Mouse (Mus musculus) T-helper 17 cell (primary cell): Measurements from ENCODE around the gene Tbata.

Experiments used
- in situ Hi-C, 2 experiments: fragments of 300-600 bp; cut with MboI, MseI; formaldehyde crosslinking; loops; 1 replicate in 1 of 2; 2 replicates in 1 of 2; pipeline ENCODE4 v1.15.1; 2025; ENCODE audit warnings: high pct_unique_total_duplicates in 2 of 2

Tbata gene

GRCm38 (mm10) chr10:61208114-61208684, 36.4 kb downstream of the Tbata start:
- in situ Hi-C loops: no loop called here

GRCm38 (mm10) chr10:61211105-61211504, 39.4 kb downstream of the Tbata start:
- in situ Hi-C loops: no loop called here

GRCm38 (mm10) chr10:61211743-61212142, 40.0 kb downstream of the Tbata start:
- in situ Hi-C loops: no loop called here

- in situ Hi-C loops: no loop called here
Measured at GRCm38 (mm10) chr10:61212817-61213216, 41.1 kb downstream of the Tbata start.

GRCm38 (mm10) chr10:61215658-61216057, 43.9 kb downstream of the Tbata start:
- in situ Hi-C loops: no loop called here

GRCm38 (mm10) chr10:61216163-61216562, 44.4 kb downstream of the Tbata start:
- in situ Hi-C loops: no loop called here

- in situ Hi-C loops: no loop called here
Measured at GRCm38 (mm10) chr10:61219318-61219717, 47.6 kb downstream of the Tbata start.

- in situ Hi-C loops: loop anchor here in 1 of 2 experiments (5.0 kb wide), 1 partner anchor 507 kb away; no protein-coding TSS in a partner anchor
Measured at GRCm38 (mm10) chr10:61225694-61226093, 53.9 kb downstream of the Tbata start.

GRCm38 (mm10) chr10:61226784-61227396, 55.1 kb downstream of the Tbata start:
- in situ Hi-C loops: loop anchor here in 1 of 2 experiments (5.0 kb wide), 1 partner anchor 505 kb away; no protein-coding TSS in a partner anchor

GRCm38 (mm10) chr10:61231756-61232155, 60.0 kb downstream of the Tbata start:
- in situ Hi-C loops: no loop called here

GRCm38 (mm10) chr10:61232858-61233567, 61.3 kb downstream of the Tbata start:
- in situ Hi-C loops: no loop called here

- in situ Hi-C loops: no loop called here
Measured at GRCm38 (mm10) chr10:61234319-61234718, 62.6 kb downstream of the Tbata start.

GRCm38 (mm10) chr10:61235677-61236267, 64.0 kb downstream of the Tbata start:
- in situ Hi-C loops: no loop called here

- in situ Hi-C loops: no loop called here
Measured at GRCm38 (mm10) chr10:61236683-61237390, 65.1 kb downstream of the Tbata start.

GRCm38 (mm10) chr10:61237391-61237785, 65.6 kb downstream of the Tbata start:
- in situ Hi-C loops: no loop called here
